Mouse (Mus musculus) layer of hippocampus, adult 8-10 months (tissue): ENCODE data around the gene Sept11. TPM values are rescaled to one million over a fixed set of nuclear protein-coding genes. Genes with fewer than 3 reads are reported as not detected.

Experiments
- DNase-seq, 2 experiments: peaks; one replicate each; pipeline ENCODE4 v3.0.0; 2022; ENCODE audit warnings: low spot score in 2 of 2
- total RNA-seq, 4 experiments: library from RNA; stranded (reverse); gene quantifications; 2 replicates each; pipeline ENCODE4 v1.2.4; 2022

Sept11 gene
- total RNA-seq, 4 experiments from 2014 or later: 105 to 119 (median 113) TPM

DNA sequence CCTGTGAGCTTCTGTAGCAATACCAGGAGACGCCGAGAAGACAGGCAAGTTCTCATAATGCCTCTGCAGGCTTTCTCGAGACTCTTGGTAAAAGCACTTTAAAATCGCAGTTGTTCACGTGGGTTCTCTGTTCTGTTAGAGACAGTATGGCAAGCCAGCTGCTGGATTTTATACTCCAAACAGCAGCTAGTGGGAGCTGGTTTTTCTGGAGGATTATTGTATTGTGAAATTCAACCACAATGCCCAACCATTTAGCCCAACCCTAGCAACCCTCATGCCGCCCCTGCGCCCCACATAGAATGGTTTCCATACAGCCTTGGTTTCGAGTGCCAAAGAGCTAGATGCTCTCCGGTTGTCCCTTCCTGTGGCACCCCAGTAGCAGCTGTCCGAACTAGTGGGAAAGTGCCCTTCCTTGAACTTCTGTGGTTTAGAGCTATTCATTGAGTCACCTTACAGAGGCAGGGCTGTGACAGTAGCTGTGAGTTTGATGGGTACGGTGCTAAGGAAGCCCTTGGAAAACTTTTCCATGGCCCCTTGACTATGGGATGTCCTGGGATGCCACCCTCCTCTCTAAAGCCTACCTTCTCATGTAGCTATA, 74.8 kb downstream of the Sept11 start:
- no peak for DNase-seq

DNA sequence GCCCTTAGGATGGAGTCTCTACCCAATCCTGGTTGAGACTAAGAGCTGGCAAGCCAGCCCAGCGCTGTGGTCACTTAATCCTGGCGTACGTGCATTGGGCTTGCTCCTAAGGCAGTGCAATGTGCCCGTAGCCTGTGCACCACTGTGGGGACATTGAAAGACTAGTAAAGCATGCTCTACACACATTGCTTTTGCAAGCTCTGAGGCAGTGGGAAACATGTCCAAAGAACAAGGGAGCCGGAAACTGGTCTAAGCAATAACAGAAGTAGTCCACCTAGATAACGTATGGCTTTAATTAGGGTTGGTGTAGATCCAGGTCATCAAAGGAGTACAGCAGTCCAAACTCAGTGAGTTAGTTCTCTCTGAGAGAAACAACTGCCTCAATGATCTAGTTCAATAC, 75.4 kb downstream of the Sept11 start:
- no peak for DNase-seq

- no peak for DNase-seq
These were observed 78.2 kb downstream of the Sept11 start for GRCm38 (mm10) chr5:93171420-93171819.

- no peak for DNase-seq
These were observed 79.3 kb downstream of the Sept11 start for GRCm38 (mm10) chr5:93172536-93172935.

DNA sequence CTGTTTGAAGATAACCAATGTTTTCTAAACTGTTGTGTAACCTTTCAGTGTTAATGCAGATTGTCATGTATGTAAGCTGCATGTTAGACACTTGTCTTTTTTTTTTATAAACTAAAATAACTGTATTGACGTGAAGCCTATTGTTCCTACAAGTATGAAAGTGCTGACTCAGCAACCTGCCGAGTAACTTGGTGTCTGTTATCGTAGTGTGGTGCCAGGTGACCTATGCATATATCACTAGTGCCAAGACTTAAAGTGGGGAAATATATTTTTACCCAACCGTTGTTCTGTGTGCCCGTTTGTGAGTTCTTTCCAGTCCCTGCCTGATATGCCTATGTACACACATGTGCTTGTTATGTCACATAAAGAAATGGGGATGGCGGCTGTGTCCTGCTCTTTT, 81.4 kb downstream of the Sept11 start:
- no peak for DNase-seq

DNA sequence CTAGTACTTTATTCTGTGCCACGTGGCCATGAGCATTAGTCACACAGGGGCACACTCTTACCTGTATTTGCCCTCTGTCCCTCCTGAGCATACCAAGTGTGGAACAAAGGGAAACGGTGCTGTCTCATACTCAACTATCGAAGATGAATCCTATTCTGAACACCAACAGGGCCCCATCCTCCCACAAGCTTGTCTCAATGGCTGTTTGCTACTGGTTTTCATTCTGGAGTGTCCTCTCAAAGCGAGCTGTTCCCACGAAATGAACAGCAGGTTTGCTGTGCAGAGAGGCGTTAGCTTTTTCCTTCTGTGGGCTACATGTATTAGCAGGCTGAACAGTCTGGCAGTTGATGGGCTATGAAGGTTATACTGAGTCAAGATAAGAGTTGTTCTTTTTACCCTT, 85.4 kb downstream of the Sept11 start:
- peak; percentile 47 to 48 for DNase-seq

- no peak for DNase-seq
These were observed 87.0 kb downstream of the Sept11 start for GRCm38 (mm10) chr5:93180252-93180651.

- no peak for DNase-seq
These were observed 90.1 kb downstream of the Sept11 start for GRCm38 (mm10) chr5:93183311-93183710.

DNA sequence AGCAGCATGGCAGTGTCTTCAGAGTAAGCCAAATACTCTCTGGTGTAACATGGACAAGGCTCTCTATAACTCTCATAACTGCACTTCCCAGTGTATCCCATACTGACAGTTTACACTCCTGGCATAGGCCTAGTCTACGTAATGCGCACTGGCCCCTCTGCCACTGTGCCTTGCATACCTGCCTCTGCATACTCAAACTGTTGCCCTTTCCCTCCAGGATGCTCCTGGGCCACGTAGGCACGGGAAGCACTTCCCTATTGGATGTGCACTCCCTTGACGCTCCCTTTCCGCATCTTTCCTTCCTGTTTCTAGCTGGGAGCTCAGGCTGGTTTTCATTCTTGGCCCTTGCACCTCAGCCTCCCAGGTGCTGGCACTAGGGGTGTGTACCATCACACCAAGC, 91.3 kb downstream of the Sept11 start:
- DNase-seq: no peak

GRCm38 (mm10) chr5:93189607-93190006, 96.4 kb downstream of the Sept11 start:
- no peak for DNase-seq

GRCm38 (mm10) chr5:93190428-93190827, 97.2 kb downstream of the Sept11 start:
- DNase-seq: no peak

- DNase-seq: no peak
These were observed 105.0 kb downstream of the Sept11 start for GRCm38 (mm10) chr5:93198232-93198631.

DNA sequence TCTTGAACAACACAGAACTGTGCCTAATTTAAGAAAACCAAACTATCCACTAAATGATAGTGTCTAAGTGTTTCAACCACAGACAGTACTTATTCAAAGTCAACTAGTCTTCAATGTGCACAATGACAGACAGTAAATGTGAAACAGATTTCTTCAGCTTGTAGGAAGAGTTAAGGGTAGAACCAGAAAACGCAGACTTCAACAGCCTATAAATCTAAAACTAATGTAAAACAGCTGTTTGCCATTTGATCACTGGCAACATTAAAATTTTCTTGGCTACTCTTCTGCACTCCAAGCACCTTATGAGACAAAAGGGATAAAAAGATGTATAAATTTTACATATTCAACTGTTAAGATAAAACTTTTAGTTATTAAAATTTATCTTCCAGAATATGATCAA, 107.9 kb downstream of the Sept11 start:
- no peak for DNase-seq

DNA sequence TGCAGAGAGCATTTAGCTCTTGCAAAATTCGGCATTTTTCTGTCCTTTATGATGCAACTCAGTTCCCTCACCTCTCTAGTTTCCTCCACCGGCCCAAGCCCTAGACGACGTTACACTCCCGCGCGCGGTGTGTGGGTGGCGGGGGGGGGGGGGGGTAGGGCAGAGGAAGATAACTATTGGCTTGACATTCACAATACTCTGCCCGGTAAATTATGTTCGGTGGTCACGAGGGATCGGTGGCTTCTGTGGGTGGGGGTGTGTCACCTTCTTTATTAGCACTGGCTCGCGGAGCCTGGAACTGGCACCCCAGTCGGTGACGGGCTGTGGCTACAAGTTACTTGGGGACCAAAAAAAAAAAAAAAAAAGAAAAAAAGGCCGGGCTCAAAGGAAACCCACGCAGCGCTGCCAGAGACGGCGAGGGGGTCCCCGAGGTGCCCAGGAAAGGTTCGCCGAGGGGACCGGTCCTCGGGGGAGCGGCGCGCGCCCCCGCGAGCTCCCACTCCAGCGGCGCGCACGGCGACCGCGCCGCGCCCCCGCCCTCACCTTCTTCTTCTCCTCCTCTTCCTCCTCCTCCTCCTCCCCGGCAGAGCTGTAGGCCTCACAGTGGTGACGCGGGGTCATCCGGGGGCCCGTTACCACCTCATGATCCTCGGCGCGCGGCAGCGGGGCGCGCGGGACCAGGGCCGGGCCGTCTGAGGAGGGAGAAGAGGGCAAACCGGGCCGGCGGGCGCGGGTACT, 112.3 kb downstream of the Sept11 start:
- peak; percentile 32 to 33 for DNase-seq

- DNase-seq: peak; percentile 92 to 95
These were observed 113.1 kb downstream of the Sept11 start, which contains the start of the genes Ccni and 2010109A12Rik for GRCm38 (mm10) chr5:93206109-93207005. Ccni (minus strand) TSS chr5:93206495. 2010109A12Rik (plus strand) TSS chr5:93206518.

DNA sequence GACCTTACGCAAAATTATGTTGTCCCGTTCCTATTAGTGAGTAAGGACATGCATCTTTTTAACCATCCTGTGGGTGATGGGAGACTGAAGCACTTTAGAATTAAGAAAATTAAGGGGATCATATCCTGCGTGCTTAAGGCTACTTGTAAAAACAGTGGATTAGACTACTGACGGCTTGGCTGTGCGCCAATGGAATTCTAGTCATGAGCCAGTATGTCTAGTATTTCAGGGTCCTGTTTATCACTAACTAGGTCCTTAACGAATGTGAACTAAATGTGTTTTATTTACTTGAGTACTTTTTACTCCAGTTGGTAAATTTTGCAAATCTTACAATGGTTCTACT, 113.7 kb downstream of the Sept11 start:
- DNase-seq: peak; percentile 39 to 52

- DNase-seq: no peak
These were observed 114.3 kb downstream of the Sept11 start for GRCm38 (mm10) chr5:93207555-93207954.

- no peak for DNase-seq
These were observed 125.1 kb downstream of the Sept11 start for GRCm38 (mm10) chr5:93218375-93218774.

DNA sequence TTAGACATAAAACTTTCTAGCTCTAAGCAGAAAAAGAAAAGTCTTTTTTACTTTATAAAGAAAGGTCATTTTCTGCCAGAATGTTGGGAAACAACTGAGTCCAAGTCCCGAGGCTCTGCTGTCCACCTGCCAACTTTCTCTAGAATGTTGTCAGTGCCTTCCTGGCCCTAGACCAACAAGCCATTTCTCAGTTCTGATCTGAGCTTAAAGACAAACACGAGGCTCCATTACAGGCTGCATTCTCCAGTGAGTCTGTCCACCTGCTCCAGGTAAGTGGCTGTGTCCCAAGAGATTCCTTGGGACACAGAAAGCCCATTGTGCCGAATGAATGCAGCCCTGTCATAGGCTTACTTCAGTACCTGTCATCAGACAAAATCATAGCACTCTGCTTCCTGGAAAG, 128.4 kb downstream of the Sept11 start:
- no peak for DNase-seq

DNA sequence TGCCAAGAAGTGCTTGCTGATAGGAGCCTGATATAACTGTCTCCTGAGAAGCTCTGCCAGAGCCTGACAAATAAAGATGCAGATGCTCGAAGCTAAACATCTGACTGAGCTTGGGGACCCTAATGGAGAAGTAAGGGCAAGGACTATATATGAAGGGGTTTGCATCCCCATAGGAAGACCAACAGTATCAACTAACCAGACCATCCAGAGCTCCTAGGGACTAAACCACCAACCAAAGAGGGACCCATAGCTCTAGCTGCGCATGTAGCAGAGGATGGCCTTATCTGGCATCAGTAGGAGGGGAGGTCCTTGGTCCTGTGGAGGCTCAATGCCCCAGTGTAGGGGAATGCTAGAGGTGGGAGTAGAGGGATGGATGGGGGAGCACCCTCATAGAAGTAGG, 131.3 kb downstream of the Sept11 start:
- DNase-seq: no peak
